Mouse (Mus musculus) erythroblast, embryonic 14.5 days (primary cell): ENCODE measurements around the gene Shroom3. TPM values are rescaled to one million over a fixed set of nuclear protein-coding genes. Genes with fewer than 3 reads are reported as not detected.

Source experiments
- H3K27me3 ChIP-seq: 2 replicates; pipeline ENCODE4 v1.6.1; 2012; ENCODE audit warnings: inconsistent platforms; ENCODE audit not compliant: control insufficient read depth
- H3K36me3 ChIP-seq: 2 replicates; pipeline ENCODE4 v1.6.1; 2012; ENCODE audit warnings: mild to moderate bottlenecking, inconsistent platforms; ENCODE audit not compliant: control insufficient read depth
- H3K4me1 ChIP-seq: 2 replicates; pipeline ENCODE4 v1.6.1; 2012; ENCODE audit warnings: inconsistent platforms; ENCODE audit not compliant: control insufficient read depth
- H3K4me3 ChIP-seq: replicated peaks from 2 replicates; pipeline ENCODE3; 2012; ENCODE audit warnings: moderate library complexity, mild to moderate bottlenecking, inconsistent platforms
- H3K9me3 ChIP-seq: 2 replicates; pipeline ENCODE4 v1.6.1; 2012; ENCODE audit warnings: low read length, inconsistent platforms, mixed read lengths; ENCODE audit not compliant: control insufficient read depth
- GATA1 ChIP-seq: IDR thresholded peaks from 2 replicates; pipeline ENCODE4 v1.6.1; 2012; ENCODE audit warnings: low read length, inconsistent platforms, mixed read lengths
- TAL1 ChIP-seq: IDR thresholded peaks from 3 replicates; pipeline ENCODE4 v1.6.1; 2012; ENCODE audit warnings: low read length, inconsistent platforms, mixed read lengths
- polyA plus RNA-seq: library from polyadenylated mRNA; stranded (reverse); fragments of >175 nt; gene quantifications from 2 replicates; pipeline ENCODE4 v1.2.3, GENCODE M21; 2012

The Shroom3 gene
- polyA plus RNA-seq, 1 experiment: 0.04 TPM

- Histone ChIP-seq H3K4me3 (no peak overlapping the region), H3K27me3 (peaks cover 9% of the 10 kb centered on the region)
- TF ChIP-seq TAL1: no peak
- TF ChIP-seq GATA1: no peak
Measured at GRCm38 (mm10) chr5:92804379-92804778, 121.1 kb downstream of the Shroom3 start.

GRCm38 (mm10) chr5:92808503-92809415 lies 125.5 kb downstream of the Shroom3 start:
- no peaks in the 10 kb centered on the region for H3K36me3 ChIP-seq
- no peaks in the 10 kb centered on the region for H3K4me1 ChIP-seq
- no peaks in the 10 kb centered on the region for H3K9me3 ChIP-seq
- H3K4me3 ChIP-seq: no peak overlapping the region
- TF ChIP-seq GATA1 (no peak), TAL1 (no peak)
- H3K27me3 ChIP-seq: peaks cover 22% of the 10 kb centered on the region

More at GRCm38 (mm10) chr5:92804379-92804778, 121.1 kb downstream of the Shroom3 start:
- Histone ChIP-seq H3K4me1 (no peaks in the 10 kb centered on the region), H3K9me3 (no peaks in the 10 kb centered on the region), H3K36me3 (no peaks in the 10 kb centered on the region)

GRCm38 (mm10) chr5:92809416-92809750 lies 126.1 kb downstream of the Shroom3 start:
- TF ChIP-seq GATA1 (no peak), TAL1 (no peak)
- no peak overlapping the region for H3K4me3 ChIP-seq
- no peaks in the 10 kb centered on the region for H3K4me1 ChIP-seq

GRCm38 (mm10) chr5:92810922-92811533 lies 127.8 kb downstream of the Shroom3 start:
- Histone ChIP-seq H3K36me3 (no peaks in the 10 kb centered on the region), H3K4me1 (no peaks in the 10 kb centered on the region), H3K27me3 (peaks cover 22% of the 10 kb centered on the region), H3K4me3 (no peak overlapping the region), H3K9me3 (no peaks in the 10 kb centered on the region)
- TF ChIP-seq GATA1: no peak
- TF ChIP-seq TAL1: no peak

More at GRCm38 (mm10) chr5:92809416-92809750, 126.1 kb downstream of the Shroom3 start:
- Histone ChIP-seq H3K36me3 (no peaks in the 10 kb centered on the region), H3K9me3 (no peaks in the 10 kb centered on the region), H3K27me3 (peaks cover 22% of the 10 kb centered on the region)

- no peak overlapping the region for H3K4me3 ChIP-seq
- H3K9me3 ChIP-seq: no peaks in the 10 kb centered on the region
- TF ChIP-seq TAL1 (no peak), GATA1 (no peak)
- peaks cover 22% of the 10 kb centered on the region for H3K27me3 ChIP-seq
- H3K36me3 ChIP-seq: no peaks in the 10 kb centered on the region
- no peaks in the 10 kb centered on the region for H3K4me1 ChIP-seq
Measured at GRCm38 (mm10) chr5:92811761-92812160, 128.5 kb downstream of the Shroom3 start.

GRCm38 (mm10) chr5:92812936-92813335 lies 129.7 kb downstream of the Shroom3 start:
- no peak overlapping the region for H3K4me3 ChIP-seq

GRCm38 (mm10) chr5:92813562-92813961 lies 130.3 kb downstream of the Shroom3 start:
- Histone ChIP-seq H3K4me1 (no peaks in the 10 kb centered on the region), H3K27me3 (peaks cover 21% of the 10 kb centered on the region), H3K36me3 (no peaks in the 10 kb centered on the region), H3K9me3 (no peaks in the 10 kb centered on the region), H3K4me3 (no peak overlapping the region)
- TF ChIP-seq TAL1: no peak
- no peak for TF ChIP-seq GATA1

More at GRCm38 (mm10) chr5:92812936-92813335, 129.7 kb downstream of the Shroom3 start:
- Histone ChIP-seq H3K4me1 (no peaks in the 10 kb centered on the region), H3K36me3 (no peaks in the 10 kb centered on the region), H3K27me3 (peaks cover 22% of the 10 kb centered on the region), H3K9me3 (no peaks in the 10 kb centered on the region)
- no peak for TF ChIP-seq TAL1
- TF ChIP-seq GATA1: no peak

GRCm38 (mm10) chr5:92814621-92815020 lies 131.4 kb downstream of the Shroom3 start:
- no peak overlapping the region for H3K4me3 ChIP-seq
- peaks cover 11% of the 10 kb centered on the region for H3K27me3 ChIP-seq
- H3K36me3 ChIP-seq: no peaks in the 10 kb centered on the region
- H3K9me3 ChIP-seq: no peaks in the 10 kb centered on the region
- no peaks in the 10 kb centered on the region for H3K4me1 ChIP-seq
- TF ChIP-seq GATA1: no peak
- TF ChIP-seq TAL1: no peak

- TF ChIP-seq TAL1 (no peak), GATA1 (no peak)
Measured at GRCm38 (mm10) chr5:92817122-92817822, 134.0 kb downstream of the Shroom3 start.

More at GRCm38 (mm10) chr5:92817122-92817822, 134.0 kb downstream of the Shroom3 start:
- Histone ChIP-seq H3K9me3 (no peaks in the 10 kb centered on the region), H3K36me3 (no peaks in the 10 kb centered on the region), H3K27me3 (no peaks in the 10 kb centered on the region), H3K4me1 (no peaks in the 10 kb centered on the region), H3K4me3 (no peak overlapping the region)
